Mouse (Mus musculus) cerebellum, adult 9-11 months (tissue): ENCODE results near the gene Sorcs3.
A peak's percentile ranks its signal among the peaks of the same experiment; 100 is the strongest.

ENCODE experiments used
- DNase-seq: peaks from one replicate; pipeline ENCODE4 v3.0.0; 2022

The Sorcs3 gene

DNA sequence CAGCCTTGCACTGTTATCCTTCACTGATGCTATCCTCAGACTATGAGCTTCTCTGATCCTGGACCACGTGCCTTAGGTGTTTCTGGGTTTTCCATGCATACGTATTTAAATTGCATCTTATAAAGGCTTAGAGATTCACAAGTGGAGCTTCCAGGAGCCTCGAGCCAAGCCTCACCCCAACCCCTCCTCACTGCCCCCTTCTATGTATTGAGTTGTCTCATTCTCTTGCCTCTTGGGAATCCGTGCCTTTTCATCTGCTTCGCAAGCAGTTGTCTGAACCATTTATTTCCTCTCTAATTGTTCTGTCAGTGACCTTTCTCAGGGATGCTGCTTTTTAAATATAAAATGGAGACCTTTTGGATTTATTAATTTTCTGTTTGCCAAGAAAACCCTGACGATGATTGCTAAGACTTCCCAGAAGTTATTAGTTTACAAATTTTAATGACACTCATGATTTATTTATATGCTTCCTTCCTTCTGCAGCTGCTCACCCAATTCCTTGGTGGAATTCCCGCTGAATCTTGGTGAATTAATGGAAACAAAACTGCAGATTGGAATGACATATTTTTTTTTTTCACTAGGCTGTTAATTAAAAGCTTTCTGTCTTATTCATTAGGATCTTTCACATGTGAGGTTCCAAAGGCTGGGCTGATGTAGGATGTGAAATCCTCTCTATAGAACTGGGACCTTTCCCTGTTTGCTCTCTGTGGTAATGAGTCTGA is 199.1 kb downstream of the Sorcs3 start:
- no peak for DNase-seq

DNA sequence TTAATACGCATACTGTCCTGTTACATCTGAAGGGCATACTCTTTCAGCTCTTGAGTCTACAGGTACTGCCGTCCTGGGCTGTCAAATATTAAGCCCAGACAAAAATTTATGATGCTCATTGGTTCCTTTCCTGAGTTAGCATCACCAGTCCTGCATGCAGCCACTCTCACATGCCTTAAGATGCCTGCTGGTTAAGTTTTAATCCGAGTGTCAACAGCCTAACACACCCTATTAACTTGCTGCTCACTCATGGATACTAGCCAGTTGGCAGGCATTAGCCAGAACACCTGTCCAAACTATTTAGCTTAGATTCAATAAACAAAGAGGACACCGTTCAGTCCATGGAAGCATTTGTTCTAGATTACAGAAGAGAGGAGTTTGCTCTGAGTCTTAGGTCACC is 202.4 kb downstream of the Sorcs3 start:
- DNase-seq, result no peak

DNA sequence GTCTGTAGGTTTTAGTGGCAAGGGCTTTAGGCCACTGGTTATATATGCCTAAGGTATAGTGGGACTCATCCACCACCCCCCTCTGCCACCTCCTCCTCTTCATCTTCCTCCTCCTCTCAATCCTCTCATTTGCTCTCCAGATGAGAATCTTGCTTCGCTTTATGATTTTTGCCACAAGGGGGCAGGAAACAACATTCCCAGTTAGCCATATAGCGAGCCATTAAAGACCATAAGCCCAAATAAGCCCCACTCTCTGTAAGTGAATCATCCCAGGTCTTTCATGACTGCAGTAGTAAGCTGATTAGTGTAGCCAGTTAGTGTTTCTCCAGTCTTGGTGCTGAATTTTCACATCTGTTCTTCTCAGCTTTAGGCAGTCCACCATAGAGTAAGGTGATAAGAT is 205.5 kb downstream of the Sorcs3 start:
- DNase-seq, result no peak

DNA sequence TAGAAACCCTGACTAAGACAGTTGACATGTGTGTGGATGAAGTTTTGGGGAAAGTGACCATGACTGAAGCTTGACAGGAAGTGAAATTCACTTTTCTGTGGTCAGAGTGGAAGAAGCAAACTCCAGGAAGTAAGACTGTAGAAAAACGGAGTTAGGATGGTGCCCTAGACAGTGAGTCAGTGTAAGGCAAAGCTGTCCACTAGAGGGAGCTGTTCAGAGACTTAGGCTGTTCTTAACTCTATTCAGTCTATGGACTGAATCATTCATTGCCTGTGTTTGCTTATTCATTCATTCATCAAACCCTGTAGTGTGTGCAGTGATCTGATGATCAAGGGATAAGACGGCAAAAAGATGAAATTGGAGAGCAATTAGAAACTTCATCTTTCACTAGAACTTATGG is 208.0 kb downstream of the Sorcs3 start:
- DNase-seq, result no peak

DNA sequence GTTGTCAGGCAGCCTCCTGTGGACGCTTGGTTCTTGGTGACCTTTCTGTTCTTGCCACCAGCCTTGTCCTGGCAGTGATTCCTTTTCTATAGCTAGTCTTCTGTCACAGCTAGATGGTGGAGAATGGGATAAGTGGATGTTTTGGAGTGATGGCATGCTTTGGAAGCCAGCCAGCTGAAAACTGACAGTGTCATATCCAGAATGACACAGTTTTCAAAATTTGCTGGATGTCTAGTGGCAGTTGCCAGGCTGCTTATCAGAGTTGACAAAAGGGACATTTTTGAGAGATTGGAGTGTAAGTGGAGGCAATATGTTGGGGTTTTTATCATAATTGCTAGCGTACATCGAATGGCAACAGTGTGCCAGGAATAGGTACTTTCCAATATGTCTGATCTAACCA is 212.5 kb downstream of the Sorcs3 start:
- no peak for DNase-seq

DNA sequence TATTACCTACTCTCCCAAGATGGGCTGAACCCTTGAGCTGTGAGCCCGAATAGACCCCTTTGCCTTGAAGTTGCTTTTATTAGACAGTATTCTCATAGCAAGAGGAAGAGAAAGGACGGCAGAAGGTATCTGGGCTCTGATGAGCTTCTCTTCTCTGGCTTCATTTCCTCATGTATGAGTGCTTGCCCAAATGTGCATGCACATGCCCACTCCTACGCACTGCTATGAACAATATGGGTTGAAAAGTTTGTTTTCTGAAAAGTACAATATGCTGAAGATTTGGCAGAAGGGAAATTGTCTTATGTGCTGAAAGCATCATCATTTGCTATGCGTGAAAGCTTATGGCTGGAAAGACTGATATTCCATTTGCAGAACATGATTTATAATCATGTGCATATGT is 223.4 kb downstream of the Sorcs3 start:
- no peak for DNase-seq

DNA sequence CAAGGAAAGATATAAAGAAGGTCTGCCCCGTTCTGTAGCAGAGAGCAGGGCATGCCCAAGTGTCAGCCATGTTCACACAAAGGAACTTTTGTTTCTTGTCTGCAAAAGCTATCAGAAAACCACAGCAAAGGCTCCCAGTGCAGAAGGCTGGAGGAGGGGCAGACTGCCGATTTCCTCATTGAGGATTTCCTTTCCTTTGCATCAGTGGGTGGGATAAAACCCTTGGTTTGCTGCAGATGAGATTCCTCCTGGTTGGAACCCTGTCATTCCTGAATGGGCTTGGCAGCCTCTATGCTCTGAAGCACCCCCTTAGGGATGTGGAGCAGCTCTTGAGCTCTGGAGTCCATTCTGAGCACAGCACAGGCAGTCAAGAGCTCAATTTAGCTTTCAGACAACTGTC is 223.9 kb downstream of the Sorcs3 start:
- no peak for DNase-seq

DNA sequence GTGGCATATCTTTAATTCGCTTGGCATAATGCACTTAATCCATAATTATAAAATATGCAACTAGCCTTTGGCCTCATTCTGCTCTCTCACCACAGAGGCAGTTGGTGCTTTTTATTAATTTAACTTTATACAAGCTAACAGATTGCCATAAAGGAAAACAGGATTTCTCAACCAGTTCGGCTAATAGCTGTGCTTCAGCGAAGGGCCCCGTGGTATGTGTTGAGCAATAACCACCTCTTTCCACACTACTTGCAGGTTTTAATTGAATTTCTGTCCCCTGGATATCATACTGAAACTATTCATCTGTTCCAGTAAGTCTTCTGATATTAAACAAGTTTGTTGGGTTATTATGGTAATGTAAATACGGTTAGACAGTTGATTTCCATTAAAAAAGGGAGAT is 224.5 kb downstream of the Sorcs3 start:
- no peak for DNase-seq

DNA sequence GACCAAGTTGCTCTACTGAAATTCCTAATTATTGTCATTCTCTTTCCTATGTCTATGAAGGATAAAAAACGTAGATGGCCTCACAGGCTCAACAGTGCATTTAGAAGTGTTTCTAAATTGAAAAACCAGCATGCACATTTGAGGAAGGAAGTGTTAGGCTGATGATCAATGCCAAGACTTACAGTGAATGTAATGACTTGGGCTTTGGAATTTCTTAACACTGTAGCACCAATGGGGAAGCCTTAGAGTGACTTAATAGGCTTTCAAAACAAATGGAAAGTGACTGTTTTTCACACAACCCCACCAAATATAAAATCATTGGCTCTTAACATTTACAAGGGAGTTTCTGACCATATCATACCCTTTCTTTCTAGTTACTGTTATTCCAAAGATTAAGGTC is 232.6 kb downstream of the Sorcs3 start:
- no peak for DNase-seq

DNA sequence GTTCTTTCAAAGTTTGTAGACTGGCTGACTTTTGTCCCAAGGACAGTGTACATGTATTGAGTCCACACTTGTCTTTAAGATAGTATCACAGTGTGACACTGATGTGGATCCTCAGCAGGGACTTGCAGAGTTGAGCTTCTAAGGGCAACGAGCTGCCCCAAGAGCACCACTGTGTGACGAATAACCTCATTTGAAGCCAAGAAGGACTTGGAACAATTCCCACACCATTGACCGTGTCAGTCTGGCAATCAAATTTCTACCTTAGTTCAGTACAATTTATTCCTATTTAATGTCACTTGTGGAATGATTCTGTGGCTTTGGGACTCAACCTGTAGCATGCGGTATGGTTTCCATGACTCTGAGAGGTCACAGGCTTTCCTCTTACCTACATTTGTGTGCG is 255.3 kb downstream of the Sorcs3 start:
- DNase-seq, result no peak

DNA sequence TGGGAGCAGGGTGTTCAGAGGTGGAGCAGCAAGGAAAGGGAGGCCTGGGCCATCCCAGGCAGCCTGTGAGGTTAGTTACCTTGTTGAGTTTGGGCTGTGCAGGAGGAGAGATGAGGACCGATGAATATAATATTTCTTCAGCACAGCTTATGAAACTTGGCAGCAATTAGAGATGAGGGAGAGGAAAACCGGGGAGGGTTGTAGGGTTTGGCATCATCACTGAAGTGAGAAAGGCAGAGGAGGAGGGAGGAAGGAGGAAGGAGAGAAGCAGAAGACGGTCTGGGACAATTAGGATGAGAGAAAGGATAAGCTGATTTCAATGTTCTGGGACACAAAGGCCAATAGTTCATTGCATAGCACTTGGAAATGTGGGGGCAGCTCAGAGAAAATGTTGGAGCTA is 256.6 kb downstream of the Sorcs3 start:
- no peak for DNase-seq

DNA sequence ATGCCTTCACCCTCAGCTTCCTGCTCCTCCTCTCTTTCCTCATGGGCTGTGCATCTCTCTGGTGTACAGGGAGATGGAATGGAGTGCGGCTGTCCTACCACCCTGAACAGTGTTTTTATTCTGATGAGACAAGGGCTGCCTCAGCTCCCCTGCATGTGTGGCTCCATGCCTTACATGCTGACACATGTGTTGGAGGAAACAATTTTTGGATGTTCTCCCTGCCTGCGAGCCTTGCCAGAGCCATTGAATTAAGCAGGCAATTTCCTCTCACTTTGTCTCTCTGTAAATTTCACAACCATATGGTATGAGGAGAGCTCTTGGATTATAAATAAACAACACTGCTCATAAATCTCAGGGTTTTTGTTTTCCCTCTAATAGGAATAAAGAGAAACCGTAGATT is 257.7 kb downstream of the Sorcs3 start:
- DNase-seq, result no peak

DNA sequence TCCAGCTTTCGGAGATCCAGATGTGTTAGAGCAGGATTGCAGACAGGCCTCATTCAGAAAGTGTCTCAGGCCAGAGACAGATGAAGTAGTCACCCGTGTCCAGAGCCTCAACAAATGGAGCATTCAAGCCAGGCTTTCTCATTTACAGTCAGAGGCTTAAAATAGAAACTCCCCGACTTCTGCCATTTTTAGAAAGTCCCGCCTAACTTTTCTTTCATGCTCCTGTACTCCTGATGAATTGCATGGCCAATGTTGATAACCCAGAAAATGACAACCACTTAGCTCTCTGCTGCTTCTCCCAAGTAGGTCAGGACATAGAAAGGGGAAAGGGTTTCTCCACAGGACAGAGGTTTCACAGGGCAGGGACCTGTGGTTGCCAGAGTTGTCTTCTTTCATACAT is 261.6 kb downstream of the Sorcs3 start:
- no peak for DNase-seq

DNA sequence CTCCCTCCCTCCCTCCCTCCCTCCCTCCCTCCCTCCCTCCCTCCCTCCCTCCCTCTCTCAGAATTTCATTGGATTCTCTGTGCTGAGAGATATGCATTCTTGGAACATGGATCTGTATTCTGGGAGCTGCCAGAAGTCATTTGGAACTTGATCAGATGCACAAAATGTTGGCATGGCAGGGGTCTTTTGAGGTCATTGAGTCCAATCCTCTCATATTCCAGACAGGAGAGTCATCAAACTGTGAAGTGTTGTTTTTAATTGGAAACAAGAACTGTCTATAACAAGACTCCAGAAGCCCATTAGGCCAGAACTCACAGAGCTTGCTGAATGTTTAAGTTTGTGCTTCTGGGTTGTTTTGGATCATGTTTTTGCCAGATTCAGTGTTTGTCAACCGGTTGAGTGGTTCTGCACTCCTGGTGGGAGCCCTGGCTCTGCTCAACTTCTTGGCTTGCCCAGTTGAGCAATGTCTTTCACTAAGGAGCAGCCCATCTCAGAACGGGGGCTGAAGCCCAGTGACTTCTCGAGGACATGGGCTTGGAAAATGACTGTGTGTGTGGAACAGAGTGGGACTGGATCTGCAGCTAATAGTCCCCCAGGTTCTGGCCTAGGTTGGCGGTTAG is 264.1 kb downstream of the Sorcs3 start:
- DNase-seq, result no peak

DNA sequence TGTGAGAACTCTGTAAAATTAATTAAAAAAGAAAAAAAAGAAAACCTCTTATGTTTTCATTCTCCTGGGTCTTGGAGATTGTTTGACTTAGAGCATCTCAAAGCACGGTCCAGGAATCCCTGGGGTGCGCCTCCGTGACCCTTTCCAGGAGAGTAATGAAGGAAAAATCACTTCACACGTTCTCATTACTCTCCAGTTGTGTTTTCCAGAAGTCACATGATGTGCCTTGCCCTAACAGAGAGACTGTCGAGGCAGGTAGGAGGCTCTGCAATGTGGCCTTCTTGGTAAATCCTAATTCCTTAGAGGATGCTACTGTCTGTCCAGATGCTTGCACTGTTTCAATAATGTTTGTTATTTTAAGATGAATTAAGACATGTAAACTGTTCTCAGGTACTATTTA is 266.1 kb downstream of the Sorcs3 start:
- no peak for DNase-seq

DNA sequence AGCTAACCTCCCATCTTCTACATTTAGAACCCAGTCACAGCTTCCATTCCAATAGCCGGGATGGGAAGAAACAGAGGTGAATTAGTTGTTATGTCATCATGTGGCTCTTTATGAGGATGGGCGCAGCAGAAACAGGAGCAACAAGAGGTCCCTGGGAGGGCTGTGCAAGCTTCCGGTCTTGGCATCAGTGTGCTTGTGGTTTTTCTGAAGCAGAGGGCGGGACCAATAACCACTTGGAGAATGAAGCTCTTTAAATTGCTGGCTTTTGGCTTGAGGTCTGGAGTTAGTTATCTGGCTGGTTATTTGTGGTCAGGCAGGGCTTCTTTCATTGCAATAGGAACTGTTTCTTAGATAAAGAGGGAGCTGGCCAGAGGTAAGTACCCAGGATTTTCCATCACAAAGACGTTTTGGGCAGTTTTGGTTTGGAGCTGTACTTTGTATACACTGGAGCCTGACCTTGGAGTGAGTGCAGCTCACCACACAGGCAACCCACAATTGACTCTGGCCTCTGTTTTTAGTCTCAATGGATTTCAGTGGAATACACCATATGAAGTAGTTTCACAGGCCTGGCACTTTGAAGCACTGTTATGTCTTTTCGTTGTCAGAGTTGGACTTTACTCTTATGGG is 270.1 kb downstream of the Sorcs3 start:
- no peak for DNase-seq

DNA sequence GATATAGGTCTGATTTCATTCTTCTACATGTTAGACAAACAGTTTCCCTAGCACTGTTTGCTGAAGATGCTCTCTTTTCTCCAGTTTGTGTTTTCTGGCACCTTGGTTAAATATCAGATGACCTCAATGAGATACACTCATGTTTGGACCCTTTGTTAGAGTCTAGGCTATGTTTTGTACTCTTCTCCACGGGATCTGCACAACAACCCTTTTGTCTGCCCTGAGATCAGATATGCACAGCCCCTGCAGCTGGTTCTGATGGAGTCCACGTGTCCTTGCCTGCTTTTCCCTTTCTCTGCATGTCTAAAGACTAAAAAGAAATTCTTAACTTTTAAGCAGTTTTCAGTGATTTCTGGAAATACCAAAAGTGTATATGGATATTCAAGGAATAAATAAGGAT is 273.0 kb downstream of the Sorcs3 start:
- DNase-seq, result no peak

DNA sequence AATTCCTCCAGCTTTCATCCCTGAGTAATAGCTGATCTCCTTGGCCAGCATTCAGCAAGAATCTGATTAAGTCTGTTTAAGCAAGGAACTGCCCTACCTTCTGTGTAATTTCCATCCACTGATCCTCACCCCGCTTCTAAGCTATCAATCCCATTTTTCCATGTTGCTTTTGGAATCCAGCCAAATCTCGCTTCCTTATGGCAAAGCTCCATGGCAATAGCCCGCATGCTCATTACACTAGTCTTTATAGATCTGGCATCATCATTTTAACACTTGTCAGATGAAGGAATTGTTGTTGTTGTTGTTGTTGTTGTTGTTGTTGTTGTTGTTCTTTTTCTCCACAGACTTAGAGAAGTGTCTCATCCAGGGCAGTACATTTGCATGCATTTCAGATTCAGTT is 277.1 kb downstream of the Sorcs3 start:
- no peak for DNase-seq

DNA sequence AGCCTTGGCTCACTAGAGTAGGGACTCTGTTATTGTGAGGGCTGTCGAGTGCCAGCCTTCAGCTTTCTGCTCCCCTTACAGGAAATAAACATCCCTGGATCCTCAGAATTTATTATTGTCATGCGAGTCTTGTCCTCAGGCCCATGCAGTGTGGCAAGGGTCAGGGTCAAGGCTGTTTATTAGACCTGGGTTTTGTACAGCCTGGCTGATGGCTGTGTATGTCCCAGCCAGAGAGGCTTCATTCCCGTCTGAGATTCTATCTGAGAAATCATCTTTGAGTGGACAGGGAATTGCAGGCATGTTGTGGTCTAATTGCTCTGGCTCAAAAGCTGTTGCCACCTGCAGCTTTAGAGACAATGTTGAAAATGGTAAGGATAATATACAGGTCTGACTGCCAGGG is 285.3 kb downstream of the Sorcs3 start:
- no peak for DNase-seq

DNA sequence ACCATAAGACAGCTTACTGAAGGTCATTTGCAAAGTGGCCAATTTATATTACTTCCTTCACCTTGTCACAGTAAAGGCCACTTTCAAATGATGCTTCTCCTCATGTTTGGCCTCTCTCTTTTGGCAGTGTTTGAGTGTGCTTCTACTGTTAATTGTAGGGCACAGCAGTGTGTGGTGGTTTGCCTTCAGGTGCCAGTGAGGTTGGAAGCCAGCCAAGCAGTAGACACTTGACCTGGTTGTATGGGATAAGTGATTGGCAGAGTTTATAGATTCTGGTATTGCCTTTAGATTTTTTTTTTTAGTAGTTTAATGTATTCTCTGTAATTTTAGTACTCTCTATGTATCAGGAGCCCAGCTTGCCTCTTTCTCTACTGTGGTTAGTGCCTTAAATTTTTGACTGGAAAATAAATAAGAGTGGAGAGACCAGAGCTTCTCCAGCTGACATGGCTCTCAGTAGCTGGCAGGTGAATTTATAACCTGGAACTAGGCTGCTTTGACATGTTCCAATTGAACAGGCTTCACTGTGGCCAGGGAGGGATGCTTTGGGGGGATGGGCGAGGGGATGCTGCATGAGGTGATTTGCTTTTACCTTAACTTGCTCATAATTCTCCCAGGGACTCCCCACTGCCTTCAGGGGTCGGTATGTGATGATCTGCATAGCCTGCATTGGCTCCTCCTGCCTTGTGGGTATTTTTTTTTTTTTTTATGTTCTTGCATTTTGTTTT is 298.2 kb downstream of the Sorcs3 start:
- peak; percentile 12 for DNase-seq

DNA sequence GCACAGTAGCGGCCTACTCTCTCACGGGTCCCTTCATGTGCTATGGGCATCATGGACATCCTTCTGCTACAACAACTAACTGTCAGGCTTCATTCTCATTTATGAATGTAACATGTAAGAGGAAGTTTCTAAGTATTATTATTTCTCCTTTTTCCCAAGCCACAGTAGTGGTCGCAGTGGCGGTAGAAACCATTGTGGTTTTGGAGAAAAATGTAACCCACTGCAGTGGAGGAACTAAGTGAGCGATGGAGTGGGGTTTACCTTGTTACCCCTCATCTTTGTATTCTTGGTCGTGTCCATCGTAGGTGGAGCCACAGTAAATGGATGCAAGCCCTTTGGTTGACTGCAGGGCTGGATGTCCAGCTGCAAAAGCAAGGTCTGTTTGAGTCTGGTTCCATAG is 318.0 kb downstream of the Sorcs3 start:
- no peak for DNase-seq

DNA sequence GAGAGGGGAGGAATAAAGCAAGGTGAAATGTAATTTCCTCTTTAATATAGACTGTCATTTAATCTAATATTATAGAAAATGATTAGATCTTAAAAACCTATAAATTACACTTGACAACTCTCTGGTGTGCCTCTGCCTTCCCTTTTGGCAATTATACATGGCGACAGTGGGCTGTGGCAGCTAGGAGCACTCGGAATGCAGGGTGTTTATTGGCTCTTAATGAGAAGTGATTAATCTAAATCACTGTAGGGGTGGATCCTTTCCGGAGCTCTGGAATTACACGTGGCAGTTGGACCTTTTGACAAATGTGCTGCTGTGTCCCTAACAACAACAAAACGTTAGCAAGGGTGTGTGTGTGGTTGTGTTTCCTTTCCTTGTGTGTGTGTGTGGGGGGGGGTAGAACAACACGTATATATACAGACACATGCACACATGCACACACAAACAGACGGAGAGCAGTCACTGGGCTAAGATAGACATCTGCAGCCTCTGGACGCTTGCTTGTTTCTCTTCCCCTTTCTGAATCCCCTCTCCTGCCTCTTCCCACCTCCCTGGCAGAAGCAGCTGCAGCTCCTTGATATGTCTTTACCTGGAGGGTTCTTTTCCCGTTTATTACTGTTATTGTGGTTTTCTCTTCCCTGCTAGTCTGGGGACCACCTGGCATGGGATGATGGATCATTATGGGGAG is 318.8 kb downstream of the Sorcs3 start:
- DNase-seq, result no peak

DNA sequence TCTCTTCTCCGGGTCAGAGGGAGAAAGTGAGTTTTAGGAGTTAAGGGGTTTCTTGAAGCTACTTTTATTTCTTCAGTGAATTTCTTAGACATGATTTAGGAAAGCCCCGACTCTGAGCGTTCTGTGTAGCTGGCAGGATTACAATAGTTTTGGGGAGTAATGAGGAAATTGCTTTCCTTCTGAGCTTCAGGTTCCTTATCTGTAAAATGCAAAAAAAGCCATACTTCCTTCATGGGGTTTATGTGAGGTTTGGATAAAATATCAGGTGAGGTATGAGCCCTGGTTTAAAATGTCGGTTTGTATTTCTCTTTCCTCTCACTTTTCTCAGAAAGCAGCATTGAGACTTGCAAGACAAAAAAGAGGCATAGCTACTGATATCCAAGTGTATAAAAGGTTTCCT is 327.8 kb downstream of the Sorcs3 start:
- DNase-seq, result no peak
